Mouse (Mus musculus) heart, postnatal 14 days (tissue): ENCODE data around the gene Arhgap10. TPM values are rescaled to one million over a fixed set of nuclear protein-coding genes. Genes with fewer than 3 reads are reported as not detected.

Experiments
- DNase-seq, 2 experiments: peaks; one replicate each; pipeline ENCODE4 v3.0.0; 2021 to 2022
- intact Hi-C: fragments of 180-260 bp; cut with DNase I; formaldehyde crosslinking; loops from one replicate; pipeline ENCODE4 v1.15.1; 2025
- total RNA-seq, 2 experiments: library from RNA; stranded (reverse); gene quantifications; 2 replicates each; pipeline ENCODE4 v1.2.3; 2021

Gene Arhgap10
- total RNA-seq, 2 experiments from 2014 or later, result 48.6 to 52.5 TPM

- intact Hi-C loops, result no loop called here
- no peak for DNase-seq
Observed at GRCm38 (mm10) chr8:77456263-77456662, 61.5 kb downstream of the Arhgap10 start.

GRCm38 (mm10) chr8:77453836-77454235, 63.9 kb downstream of the Arhgap10 start:
- intact Hi-C loops, result no loop called here
- DNase-seq, result no peak

GRCm38 (mm10) chr8:77451466-77452382, 66.0 kb downstream of the Arhgap10 start:
- intact Hi-C loops, result no loop called here
- DNase-seq, result no peak

GRCm38 (mm10) chr8:77451052-77451451, 66.7 kb downstream of the Arhgap10 start:
- no peak for DNase-seq
- intact Hi-C loops, result no loop called here

GRCm38 (mm10) chr8:77446294-77446693, 71.5 kb downstream of the Arhgap10 start:
- intact Hi-C loops, result no loop called here

GRCm38 (mm10) chr8:77445642-77446041, 72.1 kb downstream of the Arhgap10 start:
- DNase-seq, result no peak
- intact Hi-C loops, result no loop called here

More at GRCm38 (mm10) chr8:77446294-77446693, 71.5 kb downstream of the Arhgap10 start:
- no peak for DNase-seq

GRCm38 (mm10) chr8:77444166-77444870, 73.4 kb downstream of the Arhgap10 start:
- DNase-seq, result peak; percentile 85
- intact Hi-C loops, result loop anchor here (5.0 kb wide), 2 partner anchors 43 to 73 kb away; partner anchors contain the start of gene Arhgap10

- no peak for DNase-seq
- intact Hi-C loops, result loop anchor here (5.0 kb wide), 2 partner anchors 45 to 75 kb away; partner anchors contain the start of gene Arhgap10
Observed at GRCm38 (mm10) chr8:77442452-77442851, 75.3 kb downstream of the Arhgap10 start.

GRCm38 (mm10) chr8:77440913-77441312, 76.8 kb downstream of the Arhgap10 start:
- intact Hi-C loops, result loop anchor here (5.0 kb wide), 2 partner anchors 46 to 76 kb away; partner anchors contain the start of gene Arhgap10

GRCm38 (mm10) chr8:77440324-77440880, 77.4 kb downstream of the Arhgap10 start:
- DNase-seq, result peak in 1 of 2 experiments; percentile 50

More at GRCm38 (mm10) chr8:77440913-77441312, 76.8 kb downstream of the Arhgap10 start:
- no peak for DNase-seq

GRCm38 (mm10) chr8:77439670-77440069, 78.1 kb downstream of the Arhgap10 start:
- intact Hi-C loops, result loop anchor here (5.0 kb wide), 2 partner anchors 48 to 78 kb away; partner anchors contain the start of gene Arhgap10
- DNase-seq, result no peak

More at GRCm38 (mm10) chr8:77440324-77440880, 77.4 kb downstream of the Arhgap10 start:
- intact Hi-C loops, result loop anchor here (5.0 kb wide), 2 partner anchors 47 to 77 kb away; partner anchors contain the start of gene Arhgap10

GRCm38 (mm10) chr8:77437807-77438493, 79.8 kb downstream of the Arhgap10 start:
- no peak for DNase-seq
- intact Hi-C loops, result no loop called here

GRCm38 (mm10) chr8:77436013-77436990, 81.5 kb downstream of the Arhgap10 start:
- no peak for DNase-seq
- intact Hi-C loops, result no loop called here

GRCm38 (mm10) chr8:77433221-77433620, 84.5 kb downstream of the Arhgap10 start:
- intact Hi-C loops, result no loop called here

GRCm38 (mm10) chr8:77432726-77433125, 85.0 kb downstream of the Arhgap10 start:
- intact Hi-C loops, result no loop called here

More at GRCm38 (mm10) chr8:77433221-77433620, 84.5 kb downstream of the Arhgap10 start:
- DNase-seq, result no peak

GRCm38 (mm10) chr8:77428420-77428819, 89.3 kb downstream of the Arhgap10 start:
- DNase-seq, result no peak
- intact Hi-C loops, result loop anchor here (10.0 kb wide), 1 partner anchor 576 kb away; no protein-coding TSS in a partner anchor

More at GRCm38 (mm10) chr8:77432726-77433125, 85.0 kb downstream of the Arhgap10 start:
- no peak for DNase-seq

- intact Hi-C loops, result loop anchor here (10.0 kb wide), 1 partner anchor 577 kb away; no protein-coding TSS in a partner anchor
- DNase-seq, result no peak
Observed at GRCm38 (mm10) chr8:77428015-77428414, 89.7 kb downstream of the Arhgap10 start.

- no peak for DNase-seq
- intact Hi-C loops, result loop anchor here (10.0 kb wide), 1 partner anchor 577 kb away; no protein-coding TSS in a partner anchor
Observed at GRCm38 (mm10) chr8:77427438-77427837, 90.3 kb downstream of the Arhgap10 start.
